Mouse (Mus musculus) urinary bladder, postnatal 14 days (tissue): ENCODE data around the gene Gm3376.
"Not testable (repeated sequence)": the region's sequence is repeated elsewhere in the genome, so short reads cannot be mapped to it uniquely, and the experiment has no call there.

Experiments
- DNase-seq: peaks from one replicate; pipeline ENCODE4 v3.0.0; 2021; ENCODE audit warnings: low spot score

Gene Gm3376

GRCm38 (mm10) chrY:3771373-3771772 is at the start of gene Gm3376:
Gene Gm3376, plus strand, starts transcription at chrY:3771673.
- not testable (repeated sequence) for DNase-seq
